Mouse (Mus musculus): Measurements from ENCODE around the gene Smurf2. TPM values are rescaled to one million over a fixed set of nuclear protein-coding genes. Genes with fewer than 3 reads are reported as not detected.
A peak's percentile ranks its signal among the peaks of the same experiment; 100 is the strongest.

The Smurf2 gene
- polyA plus RNA-seq, 1 experiment from 2014 or later = 13.0 TPM

- WGBS = 77% methylated on average over 9 of the region's 9 CpGs
- Histone ChIP-seq H3K27ac (no peak overlapping the region), H3K36me3 (no peaks in the 10 kb centered on the region), H3K27me3 (ENCODE audit: insufficient read depth, poor library complexity, severe bottlenecking) (no peaks in the 10 kb centered on the region), H3K4me1 (replicated peaks) (no peaks in the 10 kb centered on the region), H3K4me3 (no peak overlapping the region), H3K9me3 (peaks cover 8% of the 10 kb centered on the region; the same call in 1 of the 2 replicates)
- DNase-seq (ENCODE audit: low spot score) = no peak
Observed at GRCm38 (mm10) chr11:106930366-106930765, 9.9 kb upstream of the Smurf2 start.

- no peaks in the 10 kb centered on the region for H3K27me3 ChIP-seq (ENCODE audit: insufficient read depth, poor library complexity, severe bottlenecking)
- H3K9me3 ChIP-seq = peaks cover 8% of the 10 kb centered on the region; the same call in 1 of the 2 replicates
- H3K36me3 ChIP-seq = no peaks in the 10 kb centered on the region
- DNase-seq (ENCODE audit: low spot score) = no peak
- no peak overlapping the region for H3K4me3 ChIP-seq
- 59% methylated on average over 2 of the region's 2 CpGs for WGBS
- H3K27ac ChIP-seq = no peak overlapping the region
- 0 out of 2 replicates have a peak, but pooled peaks cover 4% of the 10 kb centered on the region for H3K4me1 ChIP-seq (replicated peaks)
Observed at GRCm38 (mm10) chr11:106928935-106929334, 8.4 kb upstream of the Smurf2 start.

GRCm38 (mm10) chr11:106927950-106928349, 7.4 kb upstream of the Smurf2 start:
- H3K36me3 ChIP-seq = no peaks in the 10 kb centered on the region
- H3K27me3 ChIP-seq (ENCODE audit: insufficient read depth, poor library complexity, severe bottlenecking) = no peaks in the 10 kb centered on the region
- no peak for DNase-seq (ENCODE audit: low spot score)
- H3K4me1 ChIP-seq (replicated peaks) = 0 out of 2 replicates have a peak, but pooled peaks cover 4% of the 10 kb centered on the region
- WGBS = 96% methylated on average over 5 of the region's 5 CpGs
- no peak overlapping the region for H3K4me3 ChIP-seq
- peaks cover 8% of the 10 kb centered on the region; the same call in 1 of the 2 replicates for H3K9me3 ChIP-seq
- H3K27ac ChIP-seq = no peak overlapping the region

GRCm38 (mm10) chr11:106927226-106927625, 6.7 kb upstream of the Smurf2 start:
- Histone ChIP-seq H3K4me1 (replicated peaks) (0 out of 2 replicates have a peak, but pooled peaks cover 4% of the 10 kb centered on the region), H3K27ac (no peak overlapping the region), H3K4me3 (no peak overlapping the region), H3K9me3 (peaks cover 8% of the 10 kb centered on the region; the same call in 1 of the 2 replicates), H3K36me3 (no peaks in the 10 kb centered on the region), H3K27me3 (ENCODE audit: insufficient read depth, poor library complexity, severe bottlenecking) (no peaks in the 10 kb centered on the region)
- no peak for DNase-seq (ENCODE audit: low spot score)
- WGBS = 94% methylated on average over 5 of the region's 5 CpGs

GRCm38 (mm10) chr11:106926732-106927131, 6.2 kb upstream of the Smurf2 start:
- DNase-seq (ENCODE audit: low spot score) = no peak
- Histone ChIP-seq H3K9me3 (peaks cover 8% of the 10 kb centered on the region; the same call in 1 of the 2 replicates), H3K27me3 (ENCODE audit: insufficient read depth, poor library complexity, severe bottlenecking) (no peaks in the 10 kb centered on the region), H3K36me3 (no peaks in the 10 kb centered on the region), H3K27ac (no peak overlapping the region), H3K4me3 (no peak overlapping the region), H3K4me1 (replicated peaks) (0 out of 2 replicates have a peak, but pooled peaks cover 4% of the 10 kb centered on the region)
- 83% methylated on average over 4 of the region's 4 CpGs for WGBS

DNA sequence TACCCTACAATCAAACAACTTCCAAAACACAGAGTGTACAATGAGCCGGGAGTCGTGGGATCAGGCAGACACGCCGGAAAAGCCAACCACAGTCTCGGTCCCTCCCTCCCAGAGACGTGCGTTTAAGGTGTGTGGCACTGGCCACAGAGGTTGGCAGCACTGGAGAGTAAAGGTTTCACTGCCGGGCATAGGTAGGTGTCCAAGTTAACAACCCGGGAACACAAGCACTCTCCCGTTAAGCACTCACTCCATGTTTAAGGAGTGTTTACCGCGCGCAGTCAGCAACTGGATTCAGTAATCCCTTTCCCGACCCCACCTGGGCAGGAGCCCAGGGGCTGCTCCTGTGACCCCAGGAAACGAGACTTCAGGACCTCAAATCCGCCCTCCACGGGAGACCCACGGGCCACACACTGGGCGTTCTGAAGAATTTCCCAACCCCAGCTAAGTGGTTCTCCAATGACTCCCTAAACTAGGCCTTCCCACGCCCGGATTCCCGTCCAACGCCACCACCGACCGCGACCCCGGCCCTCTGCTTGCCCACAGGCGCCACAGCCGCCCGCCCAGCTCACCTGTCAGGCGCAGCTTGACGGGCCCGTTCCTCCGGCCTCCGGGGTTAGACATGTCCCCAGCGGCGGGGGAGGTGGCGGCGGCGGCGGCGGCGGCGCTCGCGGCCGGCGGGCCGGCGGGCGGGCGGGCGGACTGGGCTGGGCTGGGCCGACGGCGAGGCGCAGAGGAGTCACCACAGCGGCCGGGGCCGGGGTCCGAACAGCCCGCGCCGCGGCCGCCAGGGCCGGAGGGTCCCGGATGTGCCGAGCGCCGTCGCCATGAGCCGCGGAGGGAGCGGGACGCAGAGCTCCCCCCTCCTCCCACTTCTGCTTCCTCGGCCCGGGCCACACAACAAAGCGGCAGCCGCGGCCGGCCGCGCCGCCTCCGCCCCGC, 634 bp downstream of the Smurf2 start:
- Histone ChIP-seq H3K4me3 (peak overlapping the region; percentile 98), H3K27me3 (ENCODE audit: insufficient read depth, poor library complexity, severe bottlenecking) (no peaks in the 10 kb centered on the region), H3K9me3 (no peaks in the 10 kb centered on the region), H3K27ac (peak overlapping the region; percentile 99), H3K36me3 (no peaks in the 10 kb centered on the region), H3K4me1 (replicated peaks) (peaks cover 42% of the 10 kb centered on the region)
- WGBS = under 1% methylated on average over 83 of the region's 87 CpGs
- no peak for DNase-seq (ENCODE audit: low spot score)

GRCm38 (mm10) chr11:106918901-106919300, 1.6 kb downstream of the Smurf2 start:
- H3K27ac ChIP-seq = peak overlapping the region; percentile 99; the same call in 1 of the 2 replicates

DNA sequence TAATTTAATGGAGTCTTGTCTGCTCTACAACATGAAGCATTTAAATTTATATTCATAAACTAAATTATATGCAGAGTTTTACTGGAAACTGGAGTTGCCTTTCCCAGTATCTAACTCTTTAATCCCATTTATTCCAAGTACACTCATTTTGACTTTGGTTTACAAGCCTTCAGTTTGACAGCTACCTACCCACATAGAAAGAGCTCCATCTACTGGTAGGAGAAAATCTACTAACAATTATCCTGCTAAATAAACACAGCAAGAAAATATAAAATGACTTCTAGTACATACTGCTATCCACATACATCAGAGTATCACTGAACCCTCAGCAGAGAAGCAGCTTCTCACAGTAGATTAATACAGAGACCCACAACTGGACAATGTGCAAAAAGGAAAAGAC, 9.3 kb downstream of the Smurf2 start:
- no peaks in the 10 kb centered on the region for H3K27me3 ChIP-seq (ENCODE audit: insufficient read depth, poor library complexity, severe bottlenecking)
- H3K4me1 ChIP-seq (replicated peaks) = no peaks in the 10 kb centered on the region
- H3K9me3 ChIP-seq = no peaks in the 10 kb centered on the region
- no peak overlapping the region for H3K4me3 ChIP-seq
- no peaks in the 10 kb centered on the region for H3K36me3 ChIP-seq
- no peak overlapping the region for H3K27ac ChIP-seq
- no peak for DNase-seq (ENCODE audit: low spot score)

More at GRCm38 (mm10) chr11:106918901-106919300, 1.6 kb downstream of the Smurf2 start:
- Histone ChIP-seq H3K4me3 (peak overlapping the region; percentile 98), H3K4me1 (replicated peaks) (peaks cover 38% of the 10 kb centered on the region), H3K27me3 (ENCODE audit: insufficient read depth, poor library complexity, severe bottlenecking) (no peaks in the 10 kb centered on the region), H3K36me3 (no peaks in the 10 kb centered on the region), H3K9me3 (no peaks in the 10 kb centered on the region)
- 30% methylated on average over 8 of the region's 8 CpGs for WGBS
- DNase-seq (ENCODE audit: low spot score) = no peak

- H3K36me3 ChIP-seq = peaks cover 6% of the 10 kb centered on the region
- H3K27ac ChIP-seq = no peak overlapping the region
- H3K27me3 ChIP-seq (ENCODE audit: insufficient read depth, poor library complexity, severe bottlenecking) = no peaks in the 10 kb centered on the region
- DNase-seq (ENCODE audit: low spot score) = no peak
- H3K9me3 ChIP-seq = no peaks in the 10 kb centered on the region
- H3K4me3 ChIP-seq = no peak overlapping the region
- H3K4me1 ChIP-seq (replicated peaks) = no peaks in the 10 kb centered on the region
Observed at GRCm38 (mm10) chr11:106908016-106908415, 12.5 kb downstream of the Smurf2 start.

DNA sequence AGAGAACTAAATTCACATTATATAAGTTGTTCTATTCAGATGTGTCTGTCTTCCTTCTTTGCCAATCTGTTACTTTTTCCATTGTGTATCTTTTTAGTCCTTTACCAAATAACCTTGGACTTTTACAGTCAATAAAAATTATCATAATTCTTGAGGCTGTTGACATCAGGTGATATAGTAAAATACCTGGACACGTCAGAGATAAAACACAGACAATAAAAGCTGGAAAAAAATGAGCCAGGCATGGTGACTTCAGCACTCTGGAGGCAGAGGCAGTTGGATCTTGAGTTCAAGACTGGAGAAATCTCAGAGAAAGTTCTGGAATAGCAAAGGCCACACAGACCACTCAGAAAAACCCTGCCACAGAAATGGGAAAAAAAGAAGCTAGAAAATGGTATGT, 13.3 kb downstream of the Smurf2 start:
- H3K36me3 ChIP-seq = peaks cover 6% of the 10 kb centered on the region
- no peaks in the 10 kb centered on the region for H3K27me3 ChIP-seq (ENCODE audit: insufficient read depth, poor library complexity, severe bottlenecking)
- no peaks in the 10 kb centered on the region for H3K9me3 ChIP-seq
- 90% methylated on average over 1 of the region's 1 CpGs for WGBS
- no peak overlapping the region for H3K27ac ChIP-seq
- no peaks in the 10 kb centered on the region for H3K4me1 ChIP-seq (replicated peaks)
- no peak overlapping the region for H3K4me3 ChIP-seq
- no peak for DNase-seq (ENCODE audit: low spot score)

DNA sequence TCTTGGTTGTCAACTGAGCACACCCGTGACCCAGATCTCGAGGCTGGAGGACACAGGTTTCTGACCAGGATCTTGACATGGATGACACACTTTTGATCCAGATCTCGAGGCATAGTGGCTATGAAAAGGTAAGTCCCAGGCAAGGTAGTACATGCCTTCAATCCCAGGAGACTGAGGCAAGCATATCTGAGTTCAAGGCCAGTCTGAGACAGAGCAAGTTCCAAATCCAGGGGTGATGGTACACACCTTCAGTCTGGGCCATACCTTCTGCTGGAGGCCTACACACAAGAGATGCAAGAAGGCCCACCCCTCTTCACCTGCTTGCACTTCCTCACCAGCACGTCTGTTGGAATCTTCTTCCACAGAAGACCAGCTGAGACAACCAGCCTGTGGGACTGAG, 14.8 kb downstream of the Smurf2 start:
- Histone ChIP-seq H3K36me3 (peaks cover 6% of the 10 kb centered on the region), H3K4me1 (replicated peaks) (no peaks in the 10 kb centered on the region), H3K4me3 (no peak overlapping the region), H3K27ac (no peak overlapping the region), H3K9me3 (no peaks in the 10 kb centered on the region), H3K27me3 (ENCODE audit: insufficient read depth, poor library complexity, severe bottlenecking) (no peaks in the 10 kb centered on the region)
- no peak for DNase-seq (ENCODE audit: low spot score)
- 90% methylated on average over 4 of the region's 4 CpGs for WGBS

DNA sequence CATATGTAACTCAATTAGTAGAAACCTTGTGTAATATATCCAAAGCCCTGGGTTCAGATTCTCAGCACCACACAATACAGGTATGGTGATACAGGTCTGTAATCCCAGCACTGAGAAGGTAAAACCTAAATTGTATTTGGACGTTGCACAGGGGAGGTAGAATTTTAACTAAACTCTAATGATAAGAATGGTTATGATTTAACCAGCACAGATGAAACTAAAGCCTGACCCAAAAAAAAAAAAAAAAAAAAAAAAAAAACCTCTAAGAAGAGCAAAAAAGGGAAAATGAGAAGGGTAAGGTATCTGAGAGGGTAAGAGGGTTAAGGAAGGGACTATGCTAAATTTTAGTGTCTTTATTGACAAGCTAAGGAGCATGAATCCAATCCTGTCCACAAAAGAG, 20.7 kb downstream of the Smurf2 start:
- DNase-seq (ENCODE audit: low spot score) = no peak
- Histone ChIP-seq H3K27me3 (ENCODE audit: insufficient read depth, poor library complexity, severe bottlenecking) (no peaks in the 10 kb centered on the region), H3K4me1 (replicated peaks) (no peaks in the 10 kb centered on the region), H3K36me3 (no peaks in the 10 kb centered on the region), H3K4me3 (no peak overlapping the region), H3K27ac (no peak overlapping the region), H3K9me3 (no peaks in the 10 kb centered on the region)
- 92% methylated on average over 1 of the region's 1 CpGs for WGBS

DNA sequence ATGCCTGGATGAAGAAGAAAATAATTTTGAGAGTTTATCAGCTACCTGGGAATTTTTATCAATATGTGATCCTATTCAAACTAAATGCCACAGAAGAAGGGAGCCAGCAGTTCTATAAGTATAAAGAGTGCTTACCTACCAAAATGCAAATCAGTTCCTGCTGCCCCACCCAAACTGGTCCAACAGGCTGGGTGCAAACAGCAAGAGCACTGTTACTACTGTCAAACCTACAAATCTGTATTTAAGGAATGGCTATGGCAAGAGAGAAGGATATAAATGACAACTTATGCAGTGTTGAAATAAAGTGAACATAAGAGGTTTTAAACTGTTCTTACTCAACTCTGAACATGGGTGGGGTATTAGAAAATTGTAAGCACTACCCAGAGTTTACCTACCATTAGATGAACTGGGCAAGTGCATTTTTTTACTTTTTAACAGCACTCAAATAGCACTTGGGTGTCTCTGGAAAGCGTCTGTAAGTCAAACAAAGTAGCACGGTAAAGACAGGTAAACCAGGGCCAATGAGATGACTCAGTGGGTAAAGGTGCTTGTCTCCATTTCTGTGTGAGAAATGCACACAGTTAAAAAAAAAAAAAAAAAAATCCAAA, 23.9 kb downstream of the Smurf2 start:
- Histone ChIP-seq H3K36me3 (no peaks in the 10 kb centered on the region), H3K27me3 (ENCODE audit: insufficient read depth, poor library complexity, severe bottlenecking) (no peaks in the 10 kb centered on the region), H3K4me3 (no peak overlapping the region), H3K4me1 (replicated peaks) (no peaks in the 10 kb centered on the region), H3K9me3 (no peaks in the 10 kb centered on the region), H3K27ac (no peak overlapping the region)
- 86% methylated on average over 2 of the region's 2 CpGs for WGBS
- no peak for DNase-seq (ENCODE audit: low spot score)

Measured in hindbrain, embryonic 10.5 days (tissue).